Mouse (Mus musculus) stomach, postnatal 0 days (tissue): ENCODE measurements around the gene Abi2. TPM values are rescaled to one million over a fixed set of nuclear protein-coding genes. Genes with fewer than 3 reads are reported as not detected.
A peak's percentile ranks its signal among the peaks of the same experiment; 100 is the strongest.

ENCODE experiments used
- ATAC-seq: fragments of 200-750 bp; cut with Nextera tagmentation; 2 replicates; pipeline ENCODE4 v1.8.0; 2017; ENCODE audit not compliant: low FRiP score, low TSS enrichment
- DNase-seq: peaks from one replicate; pipeline ENCODE4 v3.0.0-alpha.2; 2016; ENCODE audit warnings: low spot score
- H3K27ac ChIP-seq: fragments of 300-500 bp; sonication (generic); replicated peaks from 2 replicates; pipeline ENCODE4 v1.5.1; 2014; ENCODE audit warnings: mild to moderate bottlenecking, control low read depth
- H3K27me3 ChIP-seq: fragments of 300-500 bp; sonication (generic); 2 replicates; pipeline ENCODE4 v1.6.1; 2014; ENCODE audit warnings: low read length; ENCODE audit not compliant: control insufficient read depth, insufficient read depth
- H3K36me3 ChIP-seq: fragments of 300-500 bp; sonication (generic); 2 replicates; pipeline ENCODE4 v1.6.1; 2014; ENCODE audit warnings: low read length, mixed read lengths; ENCODE audit not compliant: control insufficient read depth, insufficient read depth
- H3K4me1 ChIP-seq: fragments of 300-500 bp; sonication (generic); replicated peaks from 2 replicates; pipeline ENCODE4 v1.6.1; 2014; ENCODE audit warnings: antibody characterized with exemption; ENCODE audit not compliant: control insufficient read depth, insufficient read depth
- H3K4me2 ChIP-seq: fragments of 300-500 bp; sonication (generic); replicated peaks from 2 replicates; pipeline ENCODE4 v1.6.1; 2014; ENCODE audit warnings: low read depth, mild to moderate bottlenecking, control low read depth, moderate library complexity
- H3K4me3 ChIP-seq: fragments of 300-500 bp; sonication (generic); 2 replicates; pipeline ENCODE4 v1.5.1; 2014; ENCODE audit warnings: low read depth, low read length, control low read depth
- H3K9ac ChIP-seq: fragments of 300-500 bp; sonication (generic); 2 replicates; pipeline ENCODE4 v1.6.1; 2014; ENCODE audit warnings: mild to moderate bottlenecking, low read length, control low read depth, mixed read lengths
- H3K9me3 ChIP-seq: fragments of 300-500 bp; sonication (generic); 2 replicates; pipeline ENCODE4 v1.6.1; 2016; ENCODE audit warnings: low read length; ENCODE audit not compliant: control insufficient read depth
- CTCF ChIP-seq: IDR thresholded peaks from 2 replicates; pipeline ENCODE4 v1.5.1; 2016; ENCODE audit warnings: antibody characterized with exemption, low read depth, mild to moderate bottlenecking, moderate library complexity
- EP300 ChIP-seq: optimal IDR thresholded peaks from 2 replicates; pipeline ENCODE3; 2016; ENCODE audit warnings: antibody characterized with exemption
- WGBS: fragments of 180-500 bp; shearing (Covaris S2); extraction: QIAGEN DNeasy Blood & Tissue Kit; methylation state at CpG from one replicate; pipeline ENCODE4 v1.1.7; 2014; 5-methylcytosine and 5-hydroxymethylcytosine counted together
- polyA plus RNA-seq: library from polyadenylated mRNA; unstranded; fragments of >200 nt; fragmentation: Nextera tagmentation; extraction: Ambion mirVana; gene quantifications from 2 replicates; pipeline ENCODE4 v1.2.1, GENCODE M21; 2015

Gene Abi2
- polyA plus RNA-seq, 1 experiment from 2014 or later = 6.8 TPM

- no peaks in the 10 kb centered on the region for H3K9me3 ChIP-seq
- H3K4me2 ChIP-seq = peak overlapping the region; percentile 81
- under 1% methylated on average over 45 of the region's 54 CpGs for WGBS
- H3K4me1 ChIP-seq = no peaks in the 10 kb centered on the region
- peak; percentile 30 for DNase-seq
- no peaks in the 10 kb centered on the region for H3K36me3 ChIP-seq
- H3K27ac ChIP-seq = peak overlapping the region; percentile 87
- peak; percentile 76 for ATAC-seq
- H3K27me3 ChIP-seq = no peaks in the 10 kb centered on the region
- peak overlapping the region; percentile 86 for H3K4me3 ChIP-seq
- TF ChIP-seq EP300 = no peak
- no peak for TF ChIP-seq CTCF
- peak overlapping the region; percentile 82 for H3K9ac ChIP-seq
These were observed 754 bp downstream of the Abi2 start for GRCm38 (mm10) chr1:60409928-60410817.

- no peak for DNase-seq
- H3K27me3 ChIP-seq = no peaks in the 10 kb centered on the region
- TF ChIP-seq CTCF = no peak
- no peak for TF ChIP-seq EP300
- no peak overlapping the region for H3K27ac ChIP-seq
- WGBS = 60% methylated on average over 3 of the region's 3 CpGs
- H3K9me3 ChIP-seq = no peaks in the 10 kb centered on the region
- no peaks in the 10 kb centered on the region for H3K36me3 ChIP-seq
- no peak overlapping the region for H3K9ac ChIP-seq
- H3K4me3 ChIP-seq = no peak overlapping the region
- ATAC-seq = no peak
- no peaks in the 10 kb centered on the region for H3K4me1 ChIP-seq
- H3K4me2 ChIP-seq = no peak overlapping the region
These were observed 7.3 kb downstream of the Abi2 start for GRCm38 (mm10) chr1:60416724-60417123.

GRCm38 (mm10) chr1:60423882-60424281 lies 14.5 kb downstream of the Abi2 start:
- Histone ChIP-seq H3K27me3 (no peaks in the 10 kb centered on the region), H3K27ac (no peak overlapping the region), H3K9ac (no peak overlapping the region), H3K4me2 (no peak overlapping the region), H3K9me3 (no peaks in the 10 kb centered on the region), H3K4me1 (no peaks in the 10 kb centered on the region), H3K4me3 (no peak overlapping the region), H3K36me3 (no peaks in the 10 kb centered on the region)
- no peak for ATAC-seq
- peak; percentile 59 for TF ChIP-seq CTCF
- no peak for TF ChIP-seq EP300
- no peak for DNase-seq
- WGBS = 95% methylated on average over 1 of the region's 1 CpGs

GRCm38 (mm10) chr1:60428341-60428740 lies 18.9 kb downstream of the Abi2 start:
- no peak for ATAC-seq
- WGBS = 83% methylated on average over 2 of the region's 2 CpGs

GRCm38 (mm10) chr1:60428932-60429331 lies 19.5 kb downstream of the Abi2 start:
- ATAC-seq (no peak), DNase-seq (peak; percentile 16)
- Histone ChIP-seq H3K9me3 (no peaks in the 10 kb centered on the region), H3K4me2 (no peak overlapping the region), H3K4me1 (no peaks in the 10 kb centered on the region), H3K36me3 (no peaks in the 10 kb centered on the region), H3K9ac (no peak overlapping the region), H3K4me3 (no peak overlapping the region), H3K27me3 (no peaks in the 10 kb centered on the region), H3K27ac (no peak overlapping the region)
- TF ChIP-seq CTCF (peak; percentile 82), EP300 (no peak)
- WGBS = 83% methylated on average over 2 of the region's 2 CpGs

More at GRCm38 (mm10) chr1:60428341-60428740, 18.9 kb downstream of the Abi2 start:
- Histone ChIP-seq H3K4me1 (no peaks in the 10 kb centered on the region), H3K27me3 (no peaks in the 10 kb centered on the region), H3K9ac (no peak overlapping the region), H3K4me2 (no peak overlapping the region), H3K9me3 (no peaks in the 10 kb centered on the region), H3K36me3 (no peaks in the 10 kb centered on the region), H3K27ac (no peak overlapping the region), H3K4me3 (no peak overlapping the region)
- TF ChIP-seq EP300 (no peak), CTCF (no peak)
- no peak for DNase-seq

- Histone ChIP-seq H3K4me3 (no peak overlapping the region), H3K9ac (no peak overlapping the region), H3K4me2 (no peak overlapping the region), H3K4me1 (no peaks in the 10 kb centered on the region), H3K27me3 (no peaks in the 10 kb centered on the region), H3K36me3 (no peaks in the 10 kb centered on the region), H3K27ac (no peak overlapping the region), H3K9me3 (no peaks in the 10 kb centered on the region)
- no peak for TF ChIP-seq CTCF
- TF ChIP-seq EP300 = no peak
- ATAC-seq (no peak), DNase-seq (no peak)
- 86% methylated on average over 5 of the region's 5 CpGs for WGBS
These were observed 22.1 kb downstream of the Abi2 start for GRCm38 (mm10) chr1:60431531-60431930.
